Mouse (Mus musculus) midbrain, postnatal 0 days (tissue): ENCODE data around the gene 2310007B03Rik. TPM values are rescaled to one million over a fixed set of nuclear protein-coding genes. Genes with fewer than 3 reads are reported as not detected.

Experiments used
- ATAC-seq: fragments of 200-750 bp; cut with Nextera tagmentation; 2 replicates; pipeline ENCODE4 v1.8.0; 2017; ENCODE audit warnings: moderate number of reproducible peaks, mild to moderate bottlenecking, moderate TSS enrichment, moderate library complexity; ENCODE audit not compliant: low FRiP score
- DNase-seq: peaks from one replicate; pipeline ENCODE4 v3.0.0-alpha.2; 2015; ENCODE audit warnings: low spot score
- H3K27ac ChIP-seq: fragments of 300-500 bp; sonication (generic); 2 replicates; pipeline ENCODE4 v1.5.1; 2014; ENCODE audit warnings: low read depth, mild to moderate bottlenecking, low read length, mixed read lengths
- H3K27me3 ChIP-seq: fragments of 300-500 bp; sonication (generic); 2 replicates; pipeline ENCODE4 v1.6.1; 2014; ENCODE audit warnings: low read length, control low read depth, mixed read lengths; ENCODE audit not compliant: insufficient read depth
- H3K36me3 ChIP-seq: fragments of 300-500 bp; sonication (generic); 2 replicates; pipeline ENCODE4 v1.6.1; 2014; ENCODE audit warnings: low read length, control low read depth, mixed read lengths; ENCODE audit not compliant: insufficient read depth
- H3K4me1 ChIP-seq: fragments of 300-500 bp; sonication (generic); 2 replicates; pipeline ENCODE4 v1.6.1; 2014; ENCODE audit warnings: mild to moderate bottlenecking, control low read depth, antibody characterized with exemption, low read length, mixed read lengths; ENCODE audit not compliant: insufficient read depth
- H3K4me2 ChIP-seq: fragments of 300-500 bp; sonication (generic); 2 replicates; pipeline ENCODE4 v1.6.1; 2014; ENCODE audit warnings: low read depth, mild to moderate bottlenecking, low read length, mixed read lengths; ENCODE audit not compliant: poor library complexity, severe bottlenecking
- H3K4me3 ChIP-seq: fragments of 300-500 bp; sonication (generic); 2 replicates; pipeline ENCODE4 v1.5.1; 2014; ENCODE audit warnings: low read depth, mild to moderate bottlenecking, low read length, moderate library complexity
- H3K9ac ChIP-seq: fragments of 300-500 bp; sonication (generic); replicated peaks from 2 replicates; pipeline ENCODE4 v1.6.1; 2014; ENCODE audit warnings: mild to moderate bottlenecking, low read length, moderate library complexity, mixed read lengths; ENCODE audit not compliant: poor library complexity, severe bottlenecking
- H3K9me3 ChIP-seq: fragments of 300-500 bp; sonication (generic); 2 replicates; pipeline ENCODE4 v1.6.1; 2016; ENCODE audit warnings: low read length, control low read depth
- CTCF ChIP-seq: IDR thresholded peaks from 2 replicates; pipeline ENCODE4 v1.5.1; 2016; ENCODE audit warnings: antibody characterized with exemption, mild to moderate bottlenecking
- WGBS: fragments of 180-500 bp; shearing (Covaris S2); extraction: QIAGEN DNeasy Blood & Tissue Kit; methylation state at CpG from one replicate; pipeline ENCODE4 v1.1.7; 2014; 5-methylcytosine and 5-hydroxymethylcytosine counted together
- polyA plus RNA-seq: library from polyadenylated mRNA; unstranded; fragments of >200 nt; fragmentation: Nextera tagmentation; extraction: Ambion mirVana; gene quantifications from 2 replicates; pipeline ENCODE4 v1.2.1, GENCODE M21; 2015
- total RNA-seq: library from RNA; depleted of rRNA; stranded (reverse); fragments of >200 nt; gene quantifications from 2 replicates; pipeline ENCODE4 v1.2.3, GENCODE M21; 2014

The 2310007B03Rik gene
- total and polyA plus RNA-seq, 2 experiments from 2014 or later: 0.07 to 0.88 TPM

GRCm38 (mm10) chr1:93162588-93162987, 1.8 kb upstream of the 2310007B03Rik start:
- Histone ChIP-seq H3K4me3 (no peak overlapping the region), H3K4me1 (no peaks in the 10 kb centered on the region), H3K27ac (no peak overlapping the region), H3K9ac (no peak overlapping the region), H3K36me3 (no peaks in the 10 kb centered on the region), H3K4me2 (no peak overlapping the region), H3K27me3 (no peaks in the 10 kb centered on the region), H3K9me3 (no peaks in the 10 kb centered on the region)
- DNase-seq (no peak), ATAC-seq (no peak)
- no peak for TF ChIP-seq CTCF
- 79% methylated on average over 7 of the region's 7 CpGs for WGBS

- no peaks in the 10 kb centered on the region for H3K27me3 ChIP-seq
- no peak overlapping the region for H3K4me3 ChIP-seq
- no peaks in the 10 kb centered on the region for H3K4me1 ChIP-seq
- WGBS: 84% methylated on average over 10 of the region's 10 CpGs
- H3K9me3 ChIP-seq: no peaks in the 10 kb centered on the region
- no peak overlapping the region for H3K9ac ChIP-seq
- no peak overlapping the region for H3K27ac ChIP-seq
- DNase-seq (no peak), ATAC-seq (no peak)
- H3K36me3 ChIP-seq: no peaks in the 10 kb centered on the region
- no peak for TF ChIP-seq CTCF
- H3K4me2 ChIP-seq: no peak overlapping the region
Measured at GRCm38 (mm10) chr1:93161921-93162320, 1.2 kb upstream of the 2310007B03Rik start.

- H3K27ac ChIP-seq: no peak overlapping the region
- H3K4me2 ChIP-seq: no peak overlapping the region
- H3K4me1 ChIP-seq: no peaks in the 10 kb centered on the region
- no peak for ATAC-seq
- WGBS: 66% methylated on average over 8 of the region's 8 CpGs
- H3K9me3 ChIP-seq: no peaks in the 10 kb centered on the region
- H3K4me3 ChIP-seq: no peak overlapping the region
- DNase-seq: no peak
- TF ChIP-seq CTCF: no peak
- no peaks in the 10 kb centered on the region for H3K36me3 ChIP-seq
- no peak overlapping the region for H3K9ac ChIP-seq
- no peaks in the 10 kb centered on the region for H3K27me3 ChIP-seq
Measured at GRCm38 (mm10) chr1:93161350-93161749, 602 bp upstream of the 2310007B03Rik start.

GRCm38 (mm10) chr1:93159566-93160500, 915 bp downstream of the 2310007B03Rik start:
- Histone ChIP-seq H3K27ac (no peak overlapping the region), H3K4me2 (no peak overlapping the region), H3K27me3 (no peaks in the 10 kb centered on the region), H3K9ac (no peak overlapping the region), H3K36me3 (no peaks in the 10 kb centered on the region), H3K4me3 (no peak overlapping the region), H3K4me1 (no peaks in the 10 kb centered on the region), H3K9me3 (no peaks in the 10 kb centered on the region)
- ATAC-seq (no peak), DNase-seq (no peak)
- WGBS: 86% methylated on average over 21 of the region's 21 CpGs
- no peak for TF ChIP-seq CTCF

- no peak overlapping the region for H3K9ac ChIP-seq
- WGBS: 83% methylated on average over 8 of the region's 8 CpGs
- H3K4me3 ChIP-seq: no peak overlapping the region
- H3K4me2 ChIP-seq: no peak overlapping the region
- H3K4me1 ChIP-seq: no peaks in the 10 kb centered on the region
- ATAC-seq (no peak), DNase-seq (no peak)
- H3K27me3 ChIP-seq: no peaks in the 10 kb centered on the region
- no peaks in the 10 kb centered on the region for H3K9me3 ChIP-seq
- no peak for TF ChIP-seq CTCF
- H3K27ac ChIP-seq: no peak overlapping the region
- no peaks in the 10 kb centered on the region for H3K36me3 ChIP-seq
Measured at GRCm38 (mm10) chr1:93158916-93159315, 1.8 kb downstream of the 2310007B03Rik start.

- H3K36me3 ChIP-seq: no peaks in the 10 kb centered on the region
- H3K9ac ChIP-seq: no peak overlapping the region
- H3K9me3 ChIP-seq: no peaks in the 10 kb centered on the region
- TF ChIP-seq CTCF: no peak
- WGBS: 86% methylated on average over 4 of the region's 4 CpGs
- no peak overlapping the region for H3K4me3 ChIP-seq
- H3K4me2 ChIP-seq: no peak overlapping the region
- H3K27ac ChIP-seq: no peak overlapping the region
- H3K4me1 ChIP-seq: no peaks in the 10 kb centered on the region
- ATAC-seq (no peak), DNase-seq (no peak)
- no peaks in the 10 kb centered on the region for H3K27me3 ChIP-seq
Measured at GRCm38 (mm10) chr1:93157566-93157965, 3.2 kb downstream of the 2310007B03Rik start.
